Mouse (Mus musculus) frontal cortex, postnatal 14 days (tissue): ENCODE results near the gene Fahd1.

Source experiments
- DNase-seq, 2 experiments: peaks; one replicate each; pipeline ENCODE4 v3.0.0; 2022; ENCODE audit warnings: low spot score in 2 of 2

Gene Fahd1

GRCm38 (mm10) chr17:24847386-24847785 is 2.8 kb downstream of the Fahd1 start:
- DNase-seq = no peak

GRCm38 (mm10) chr17:24844525-24844924 is 5.6 kb downstream of the Fahd1 start:
- no peak for DNase-seq

- no peak for DNase-seq
Observed at GRCm38 (mm10) chr17:24842631-24843030, 7.5 kb downstream of the Fahd1 start.

GRCm38 (mm10) chr17:24841133-24841532 is 9.0 kb downstream of the Fahd1 start:
- no peak for DNase-seq

GRCm38 (mm10) chr17:24840341-24840740 is 9.8 kb downstream of the Fahd1 start:
- no peak for DNase-seq

- no peak for DNase-seq
Observed at GRCm38 (mm10) chr17:24839842-24840241, 10.3 kb downstream of the Fahd1 start, which contains the start of gene Hagh. Gene Hagh, plus strand, starts transcription at chr17:24840143.

GRCm38 (mm10) chr17:24821351-24822280 is 28.5 kb downstream of the Fahd1 start:
- no peak for DNase-seq

- no peak for DNase-seq
Observed at GRCm38 (mm10) chr17:24819469-24819868, 30.7 kb downstream of the Fahd1 start.

GRCm38 (mm10) chr17:24818172-24818571 is 32.0 kb downstream of the Fahd1 start:
- DNase-seq = no peak

GRCm38 (mm10) chr17:24817503-24817902 is 32.7 kb downstream of the Fahd1 start:
- no peak for DNase-seq

GRCm38 (mm10) chr17:24815256-24815655 is 34.9 kb downstream of the Fahd1 start:
- DNase-seq = no peak

GRCm38 (mm10) chr17:24812215-24812614 is 37.9 kb downstream of the Fahd1 start:
- no peak for DNase-seq

GRCm38 (mm10) chr17:24811211-24811610 is 39.0 kb downstream of the Fahd1 start:
- DNase-seq = no peak

GRCm38 (mm10) chr17:24803952-24804951 is 45.9 kb downstream of the Fahd1 start, which contains the start of gene Meiob:
Gene Meiob, plus strand, starts transcription at chr17:24804289.
- peak; percentile 8 to 14 for DNase-seq

- DNase-seq = no peak
Observed at GRCm38 (mm10) chr17:24800524-24800923, 49.6 kb downstream of the Fahd1 start.

- no peak for DNase-seq
Observed at GRCm38 (mm10) chr17:24799476-24799875, 50.7 kb downstream of the Fahd1 start.
